Mouse (Mus musculus) myocyte (in vitro differentiated cells): ENCODE data around the gene Bcl9.

Experiments used
- E2F4 ChIP-seq: IDR thresholded peaks from one replicate; pipeline ENCODE4 v1.6.1; 2011; ENCODE audit warnings: mild to moderate bottlenecking, control low read depth, moderate library complexity; ENCODE audit not compliant: insufficient read depth
- MAX ChIP-seq: IDR thresholded peaks from one replicate; pipeline ENCODE4 v1.6.1; 2011; ENCODE audit warnings: low read depth, mild to moderate bottlenecking, control low read depth
- POLR2A ChIP-seq: IDR thresholded peaks from one replicate; pipeline ENCODE4 v1.6.1; 2011; ENCODE audit warnings: low read depth, mild to moderate bottlenecking, control low read depth, moderate library complexity; ENCODE audit not compliant: insufficient read length
- POLR2AphosphoS2 ChIP-seq: IDR thresholded peaks from one replicate; pipeline ENCODE4 v1.6.1; 2011; ENCODE audit warnings: low read depth, control low read depth; ENCODE audit not compliant: insufficient read length
- USF1 ChIP-seq: IDR thresholded peaks from one replicate; pipeline ENCODE4 v1.6.1; 2011; ENCODE audit warnings: low read depth, mild to moderate bottlenecking, control low read depth, moderate library complexity

- TF ChIP-seq USF1 (no peak), POLR2A (no peak), MAX (no peak), POLR2AphosphoS2 (no peak), E2F4 (no peak)
Observed at GRCm38 (mm10) chr3:97232328-97232727, 65.4 kb downstream of the Bcl9 start.
